Mouse (Mus musculus) testis, adult 2 months (tissue): Measurements from ENCODE around the gene Ttyh3.

Experiments
- CTCF ChIP-seq: fragments of 200-500 bp; IDR thresholded peaks from 2 replicates; pipeline ENCODE4 v1.5.1; 2012; ENCODE audit warnings: low read depth, mild to moderate bottlenecking, inconsistent platforms, low read length, moderate library complexity; ENCODE audit not compliant: control insufficient read depth, insufficient read depth, insufficient replicate concordance
- POLR2A ChIP-seq: fragments of 200-500 bp; IDR thresholded peaks from 2 replicates; pipeline ENCODE4 v1.6.1; 2012; ENCODE audit warnings: low read depth, mild to moderate bottlenecking, inconsistent platforms, low read length, moderate library complexity; ENCODE audit not compliant: control insufficient read depth

DNA sequence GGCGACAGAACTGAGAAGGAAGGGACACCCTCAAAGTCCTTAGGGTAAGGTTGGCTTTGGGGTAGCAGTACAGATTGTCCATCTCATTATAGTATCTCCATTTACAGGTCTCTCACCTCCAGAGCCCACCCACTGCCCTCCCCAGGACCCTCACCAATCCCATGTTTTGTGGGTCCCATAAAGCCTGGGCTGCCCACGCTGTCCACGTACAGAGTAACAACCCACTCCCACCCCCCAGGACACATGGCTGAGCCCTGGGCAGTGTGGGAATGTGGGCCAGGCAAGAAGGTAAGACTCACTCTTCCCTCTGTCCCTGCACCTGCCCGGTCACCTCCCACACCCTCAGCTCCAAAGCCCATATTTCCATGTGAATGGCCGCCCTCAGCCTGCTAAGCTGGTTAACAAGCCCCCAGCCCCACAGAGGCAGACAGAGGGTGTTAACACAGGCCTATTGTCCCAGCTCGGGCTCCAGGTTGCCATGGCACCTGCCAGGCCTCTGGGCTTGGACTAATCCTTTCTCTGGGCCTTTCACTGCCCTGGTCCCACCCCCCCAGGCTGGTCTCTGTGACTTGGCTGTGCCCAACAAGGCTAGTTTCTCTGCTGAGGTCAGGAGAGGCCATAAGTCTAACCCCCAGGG lies 65.0 kb downstream of the Ttyh3 start:
- TF ChIP-seq CTCF = no peak
- no peak for TF ChIP-seq POLR2A
